Mouse (Mus musculus): Measurements from ENCODE around the gene Ctsa. TPM values are rescaled to one million over a fixed set of nuclear protein-coding genes. Genes with fewer than 3 reads are reported as not detected.
"Not testable (repeated sequence)": the region's sequence is repeated elsewhere in the genome, so short reads cannot be mapped to it uniquely, and the experiment has no call there.

Gene Ctsa
- polyA plus RNA-seq, 1 experiment, result 7.3 TPM

DNA sequence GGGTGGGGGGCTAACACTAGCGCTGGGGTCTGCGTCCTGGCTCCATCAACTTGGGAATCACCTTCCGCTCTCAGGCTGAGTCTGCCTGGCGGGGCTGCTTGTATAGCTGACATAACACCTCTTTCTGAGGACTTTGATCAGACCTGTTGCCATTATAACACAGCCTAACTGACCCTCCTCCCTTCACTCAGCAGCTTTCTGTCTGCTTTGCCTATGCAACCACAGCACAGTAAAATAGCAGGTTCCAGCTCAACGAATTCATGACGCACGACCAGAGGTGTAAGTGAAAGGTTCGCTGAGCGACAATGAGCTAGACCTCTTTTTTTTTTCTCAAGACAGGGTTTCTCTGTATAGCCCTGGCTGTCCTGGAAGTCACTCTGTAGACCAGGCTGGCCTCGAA is 1.6 kb upstream of the Ctsa start:
- peaks cover 49% of the 10 kb centered on the region for H3K4me1 ChIP-seq (ENCODE audit: control insufficient read depth)
- no peak for TF ChIP-seq GATA1 (IDR thresholded peaks at IDR 0.05; ENCODE audit: low read length)
- no peak for TF ChIP-seq TAL1 (IDR thresholded peaks at IDR 0.05; ENCODE audit: low read length)

DNA sequence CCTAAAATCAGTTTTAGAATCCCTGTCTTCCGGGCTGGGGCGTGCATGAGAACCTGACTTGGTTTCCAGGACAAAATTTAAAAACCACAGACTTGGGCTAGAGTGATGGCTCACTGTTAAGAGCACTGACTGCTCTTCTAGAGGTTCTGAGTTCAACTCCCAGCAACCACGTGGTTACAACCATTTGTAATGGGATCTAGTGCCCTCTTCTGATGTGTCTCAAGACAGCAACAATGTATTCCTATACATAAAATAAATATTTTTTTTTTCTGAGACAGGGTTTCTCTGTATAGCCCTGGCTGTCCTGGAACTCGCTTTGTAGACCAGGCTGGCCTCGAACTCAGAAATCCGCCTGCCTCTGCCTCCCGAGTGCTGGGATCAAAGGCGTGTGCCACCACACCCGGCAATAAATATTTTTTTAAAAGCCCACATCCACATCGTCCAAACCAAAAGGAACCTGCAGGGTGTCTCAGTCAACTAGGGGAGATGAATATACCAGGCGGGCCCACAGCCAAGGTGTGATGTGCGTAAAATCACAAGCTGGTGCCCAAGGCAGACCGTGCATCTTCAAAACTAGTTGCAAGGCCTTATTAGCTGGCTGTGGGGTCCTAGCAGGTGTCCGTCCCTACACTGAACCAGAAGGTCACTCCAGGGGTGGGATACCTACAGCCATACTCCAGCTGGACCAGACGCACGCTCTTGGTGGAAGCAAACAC is 483 bp upstream of the Ctsa start:
- H3K36me3 ChIP-seq (ENCODE audit: control insufficient read depth), result peaks cover 36% of the 10 kb centered on the region
- H3K4me3 ChIP-seq (replicated peaks), result peak overlapping the region; percentile 67
- H3K27me3 ChIP-seq (ENCODE audit: control insufficient read depth), result no peaks in the 10 kb centered on the region
- TF ChIP-seq GATA1 (IDR thresholded peaks at IDR 0.05; ENCODE audit: low read length), result no peak
- no peak for TF ChIP-seq TAL1 (IDR thresholded peaks at IDR 0.05; ENCODE audit: low read length)
- peaks cover 40% of the 10 kb centered on the region for H3K4me1 ChIP-seq (ENCODE audit: control insufficient read depth)
- H3K9me3 ChIP-seq (ENCODE audit: control insufficient read depth, low read length), result no peaks in the 10 kb centered on the region

More for the DNA sequence above, 1.6 kb upstream of the Ctsa start:
- Histone ChIP-seq H3K4me3 (replicated peaks) (no peak overlapping the region), H3K27me3 (ENCODE audit: control insufficient read depth) (no peaks in the 10 kb centered on the region), H3K36me3 (ENCODE audit: control insufficient read depth) (peaks cover 36% of the 10 kb centered on the region), H3K9me3 (ENCODE audit: control insufficient read depth, low read length) (no peaks in the 10 kb centered on the region)

DNA sequence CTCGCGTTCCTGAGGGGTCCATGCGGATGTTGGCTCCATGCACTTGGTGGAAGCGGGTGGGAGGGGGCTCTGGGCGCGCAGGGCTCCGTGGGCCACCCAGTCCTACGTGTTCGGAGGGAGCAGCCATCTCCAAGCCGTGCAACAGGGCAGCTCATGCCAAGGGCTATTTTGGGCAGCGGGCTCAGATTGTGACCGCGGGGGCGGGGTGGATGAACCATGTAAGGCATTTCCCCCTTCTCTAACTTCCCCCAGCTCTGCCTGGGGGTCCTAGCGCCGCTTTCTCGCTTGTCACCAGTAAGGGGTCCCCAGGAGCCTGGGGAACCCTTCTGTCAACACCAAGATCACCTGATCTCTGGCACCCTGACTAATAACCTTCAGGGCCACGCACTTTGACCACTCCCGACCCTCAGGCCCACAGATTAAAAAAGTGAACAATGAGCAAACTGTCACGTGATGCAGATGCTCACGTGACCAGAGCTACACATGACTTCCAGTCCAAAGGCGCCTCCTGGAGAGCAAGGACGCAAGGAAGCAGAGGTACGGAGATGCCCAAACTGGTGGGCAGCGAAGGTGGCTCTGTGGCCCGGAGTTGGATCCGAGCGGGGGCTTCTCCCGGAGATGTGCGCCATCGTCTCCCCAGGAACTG is 764 bp downstream of the Ctsa start, which contains the start of gene Neurl2:
Gene Neurl2 (minus strand): TSS at position 143 of the 646 bp plus-strand sequence.
- H3K4me1 ChIP-seq (ENCODE audit: control insufficient read depth), result peaks cover 32% of the 10 kb centered on the region
- H3K36me3 ChIP-seq (ENCODE audit: control insufficient read depth), result peaks cover 34% of the 10 kb centered on the region
- no peaks in the 10 kb centered on the region for H3K27me3 ChIP-seq (ENCODE audit: control insufficient read depth)
- TF ChIP-seq GATA1 (IDR thresholded peaks at IDR 0.05; ENCODE audit: low read length) (no peak), TAL1 (IDR thresholded peaks at IDR 0.05; ENCODE audit: low read length) (no peak)
- H3K4me3 ChIP-seq (replicated peaks), result peak within 1 kb of the TSS; percentile 67
- H3K9me3 ChIP-seq (ENCODE audit: control insufficient read depth, low read length), result no peaks in the 10 kb centered on the region

DNA sequence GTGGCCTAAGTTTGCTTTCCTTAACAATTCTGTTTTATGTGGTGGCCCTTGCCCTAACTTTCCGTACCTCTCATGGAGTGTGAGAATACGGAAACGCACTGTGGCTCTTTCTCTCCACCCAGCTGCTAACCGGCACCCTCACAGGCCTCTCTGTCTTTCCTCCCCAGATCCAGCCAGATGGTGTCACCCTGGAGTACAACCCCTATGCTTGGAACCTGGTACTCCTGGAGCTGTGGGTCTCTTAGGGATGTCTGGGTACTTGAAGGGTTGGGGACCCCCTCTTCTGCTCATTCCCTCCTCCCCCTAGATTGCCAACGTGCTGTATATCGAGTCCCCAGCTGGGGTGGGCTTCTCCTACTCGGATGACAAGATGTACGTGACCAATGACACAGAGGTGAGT is 1.9 kb downstream of the Ctsa start:
- TF ChIP-seq GATA1 (IDR thresholded peaks at IDR 0.05; ENCODE audit: low read length) (no peak), TAL1 (IDR thresholded peaks at IDR 0.05; ENCODE audit: low read length) (no peak)
- H3K27me3 ChIP-seq (ENCODE audit: control insufficient read depth), result no peaks in the 10 kb centered on the region
- H3K9me3 ChIP-seq (ENCODE audit: control insufficient read depth, low read length), result no peaks in the 10 kb centered on the region
- peaks cover 32% of the 10 kb centered on the region for H3K4me1 ChIP-seq (ENCODE audit: control insufficient read depth)
- H3K4me3 ChIP-seq (replicated peaks), result peak overlapping the region; percentile 67
- peaks cover 41% of the 10 kb centered on the region for H3K36me3 ChIP-seq (ENCODE audit: control insufficient read depth)

DNA sequence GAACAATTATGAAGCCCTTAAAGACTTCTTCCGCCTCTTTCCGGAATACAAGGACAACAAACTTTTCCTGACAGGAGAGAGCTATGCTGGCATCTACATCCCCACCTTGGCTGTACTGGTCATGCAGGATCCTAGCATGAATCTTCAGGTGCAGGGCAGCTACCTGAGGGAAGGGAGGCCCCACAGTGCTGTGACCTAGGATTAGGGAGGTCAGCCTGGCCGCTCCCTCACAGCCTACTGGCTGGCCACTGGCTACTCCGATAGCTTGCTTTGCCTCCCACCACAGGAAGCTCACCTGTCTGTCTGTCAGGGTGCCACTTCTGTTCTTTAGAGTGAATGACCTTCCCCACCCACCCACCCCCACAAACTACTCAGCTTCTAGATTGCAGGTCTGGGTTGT is 2.5 kb downstream of the Ctsa start:
- H3K4me3 ChIP-seq (replicated peaks), result peak overlapping the region; percentile 19
- no peaks in the 10 kb centered on the region for H3K9me3 ChIP-seq (ENCODE audit: control insufficient read depth, low read length)
- TF ChIP-seq TAL1 (IDR thresholded peaks at IDR 0.05; ENCODE audit: low read length) (no peak), GATA1 (IDR thresholded peaks at IDR 0.05; ENCODE audit: low read length) (no peak)
- no peaks in the 10 kb centered on the region for H3K27me3 ChIP-seq (ENCODE audit: control insufficient read depth)
- peaks cover 32% of the 10 kb centered on the region for H3K4me1 ChIP-seq (ENCODE audit: control insufficient read depth)
- H3K36me3 ChIP-seq (ENCODE audit: control insufficient read depth), result peaks cover 46% of the 10 kb centered on the region

DNA sequence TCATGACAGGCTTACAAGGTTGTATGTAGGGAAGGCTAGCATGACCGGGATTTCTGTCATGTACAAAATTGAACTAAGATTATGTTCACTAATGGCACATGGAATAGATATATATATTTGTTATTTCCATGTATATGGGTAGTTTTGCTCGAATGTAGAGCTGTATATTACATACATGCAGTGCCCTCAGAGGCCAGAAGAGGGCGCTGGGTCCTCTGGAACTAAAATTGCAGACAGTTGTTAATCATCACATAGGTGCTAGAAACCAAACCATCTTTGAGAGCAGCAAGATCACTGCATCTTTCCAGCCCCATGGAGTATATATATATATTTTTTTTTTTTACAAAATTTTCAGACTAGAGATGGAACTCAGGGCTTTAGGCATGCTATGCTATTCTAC is 13.1 kb downstream of the Ctsa start:
- no peak for TF ChIP-seq TAL1 (IDR thresholded peaks at IDR 0.05; ENCODE audit: low read length)
- no peak for TF ChIP-seq GATA1 (IDR thresholded peaks at IDR 0.05; ENCODE audit: low read length)
- Histone ChIP-seq H3K4me1 (ENCODE audit: control insufficient read depth) (no peaks in the 10 kb centered on the region), H3K36me3 (ENCODE audit: control insufficient read depth) (no peaks in the 10 kb centered on the region), H3K27me3 (ENCODE audit: control insufficient read depth) (peaks cover 2% of the 10 kb centered on the region; the same call in 1 of the 2 replicates), H3K9me3 (ENCODE audit: control insufficient read depth, low read length) (no peaks in the 10 kb centered on the region; the same call in 1 of the 2 replicates), H3K4me3 (replicated peaks) (no peak overlapping the region)

DNA sequence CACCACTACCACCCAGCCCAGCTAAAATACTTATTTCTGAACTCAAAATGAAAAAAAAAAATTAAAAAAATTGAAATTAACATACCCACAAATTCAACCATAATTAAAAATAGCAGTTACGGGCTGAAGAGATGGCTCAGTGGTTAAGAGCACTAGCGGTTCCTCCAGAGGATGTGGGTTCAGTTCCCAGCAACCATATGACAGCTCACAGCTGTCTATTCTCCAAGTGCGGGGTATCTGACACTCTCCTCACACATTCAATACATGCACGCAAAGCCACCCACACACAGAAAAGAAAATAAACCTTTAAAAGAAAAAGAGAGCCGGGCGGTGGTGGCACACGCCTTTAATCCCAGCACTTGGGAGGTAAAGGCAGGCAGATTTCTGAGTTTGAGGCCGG is 17.4 kb downstream of the Ctsa start:
- Histone ChIP-seq H3K4me1 (ENCODE audit: control insufficient read depth) (no peaks in the 10 kb centered on the region), H3K4me3 (replicated peaks) (no peak overlapping the region), H3K27me3 (ENCODE audit: control insufficient read depth) (peaks cover 14% of the 10 kb centered on the region), H3K9me3 (ENCODE audit: control insufficient read depth, low read length) (no peaks in the 10 kb centered on the region; the same call in 1 of the 2 replicates), H3K36me3 (ENCODE audit: control insufficient read depth) (no peaks in the 10 kb centered on the region)
- TF ChIP-seq GATA1 (IDR thresholded peaks at IDR 0.05; ENCODE audit: low read length), result no peak
- no peak for TF ChIP-seq TAL1 (IDR thresholded peaks at IDR 0.05; ENCODE audit: low read length)

DNA sequence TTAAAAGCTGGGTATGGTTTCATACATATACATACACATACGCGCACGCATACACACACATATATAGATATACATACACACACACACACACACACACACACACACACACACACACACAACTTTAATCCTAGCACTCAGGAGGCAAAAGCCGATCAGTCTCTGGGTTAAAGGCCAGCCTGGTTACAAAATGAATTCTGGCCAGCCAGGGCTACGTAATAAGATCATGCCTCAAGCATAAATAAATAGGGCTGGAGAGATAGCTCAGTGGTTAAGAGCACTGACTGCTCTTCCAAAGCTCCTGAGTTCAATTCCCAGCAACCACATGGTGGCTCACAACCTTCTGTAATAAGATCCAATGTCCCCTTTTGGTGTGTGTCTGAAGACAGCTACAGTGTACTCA is 22.9 kb downstream of the Ctsa start:
- not testable (repeated sequence) for H3K4me3 ChIP-seq (replicated peaks); H3K36me3 ChIP-seq (ENCODE audit: control insufficient read depth); H3K9me3 ChIP-seq (ENCODE audit: control insufficient read depth, low read length); H3K4me1 ChIP-seq (ENCODE audit: control insufficient read depth)
- peaks cover 63% of the 10 kb centered on the region for H3K27me3 ChIP-seq (ENCODE audit: control insufficient read depth)

DNA sequence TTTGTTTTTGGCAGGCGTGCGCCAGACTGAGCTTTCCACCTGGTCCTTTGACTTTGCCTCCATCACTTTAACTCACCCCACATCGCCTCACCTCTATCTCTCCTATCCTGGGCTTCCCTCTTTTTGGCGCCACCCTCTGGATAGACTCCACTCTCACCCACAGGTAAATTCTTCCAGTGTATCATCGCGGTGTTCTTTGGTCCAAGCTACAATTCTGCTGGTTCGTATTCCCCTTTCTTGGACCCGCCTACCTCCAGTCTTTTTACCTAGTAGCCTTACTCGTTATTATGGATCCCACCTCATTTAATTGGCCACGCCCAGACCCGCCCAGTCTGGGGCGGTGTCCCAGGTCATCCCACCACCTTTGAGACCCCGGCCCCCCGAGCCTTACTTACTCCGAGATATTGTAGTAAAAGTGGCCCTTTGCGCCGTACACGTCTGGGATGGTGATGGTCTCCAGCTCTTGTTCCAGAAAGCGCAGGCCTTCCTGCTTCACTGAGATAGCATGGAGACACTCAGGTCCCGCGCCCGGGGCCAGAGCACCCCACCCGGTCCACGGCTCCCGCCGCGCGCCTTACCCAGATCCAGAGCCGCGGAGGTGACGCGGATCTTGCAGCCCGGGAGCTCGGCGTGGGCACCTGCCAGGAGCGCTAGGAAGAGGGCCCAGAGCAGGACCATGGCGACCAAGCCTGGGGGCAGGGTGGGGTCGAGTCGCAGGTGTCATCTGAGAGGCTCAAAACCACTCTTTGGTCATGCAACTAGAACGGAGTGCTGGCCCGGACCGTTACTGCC is 23.8 kb downstream of the Ctsa start:
- H3K9me3 ChIP-seq (ENCODE audit: control insufficient read depth, low read length), result peaks cover 2% of the 10 kb centered on the region; the same call in 1 of the 2 replicates
- TF ChIP-seq GATA1 (IDR thresholded peaks at IDR 0.05; ENCODE audit: low read length), result no peak
- H3K4me1 ChIP-seq (ENCODE audit: control insufficient read depth), result peaks cover 7% of the 10 kb centered on the region
- no peaks in the 10 kb centered on the region for H3K36me3 ChIP-seq (ENCODE audit: control insufficient read depth)
- peaks cover 71% of the 10 kb centered on the region for H3K27me3 ChIP-seq (ENCODE audit: control insufficient read depth)
- peak overlapping the region; percentile 38 for H3K4me3 ChIP-seq (replicated peaks)

Data from erythroblast, embryonic 14.5 days (primary cell).